Mouse (Mus musculus): ENCODE data around the gene Krt28.

The Krt28 gene

GRCm38 (mm10) chr11:99366791-99367190 lies 7.9 kb downstream of the Krt28 start:
- no peak for DNase-seq (ENCODE audit: low spot score in 2 of 2)

GRCm38 (mm10) chr11:99364412-99364811 lies 10.3 kb downstream of the Krt28 start:
- DNase-seq (ENCODE audit: low spot score in 2 of 2) = no peak

DNA sequence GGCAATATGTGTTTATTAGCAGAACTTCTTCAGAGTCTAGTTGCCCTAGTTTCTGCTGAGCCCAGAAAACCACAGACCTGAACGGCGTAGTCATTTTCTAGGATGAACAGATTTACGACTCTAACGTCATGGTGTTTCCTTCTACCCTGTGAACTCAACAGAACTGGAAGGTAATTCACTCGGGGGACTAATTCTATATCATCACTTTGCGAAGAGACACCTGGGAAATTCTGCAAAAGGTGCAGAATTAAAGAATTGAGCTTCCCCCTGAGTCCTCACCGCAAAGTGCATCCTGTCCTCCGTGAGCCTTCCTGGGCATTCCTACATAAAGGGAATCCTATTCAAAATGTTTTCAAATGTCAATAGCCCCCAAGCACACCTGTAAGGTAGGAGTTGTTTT lies 13.3 kb downstream of the Krt28 start:
- DNase-seq (ENCODE audit: low spot score in 2 of 2) = no peak

DNA sequence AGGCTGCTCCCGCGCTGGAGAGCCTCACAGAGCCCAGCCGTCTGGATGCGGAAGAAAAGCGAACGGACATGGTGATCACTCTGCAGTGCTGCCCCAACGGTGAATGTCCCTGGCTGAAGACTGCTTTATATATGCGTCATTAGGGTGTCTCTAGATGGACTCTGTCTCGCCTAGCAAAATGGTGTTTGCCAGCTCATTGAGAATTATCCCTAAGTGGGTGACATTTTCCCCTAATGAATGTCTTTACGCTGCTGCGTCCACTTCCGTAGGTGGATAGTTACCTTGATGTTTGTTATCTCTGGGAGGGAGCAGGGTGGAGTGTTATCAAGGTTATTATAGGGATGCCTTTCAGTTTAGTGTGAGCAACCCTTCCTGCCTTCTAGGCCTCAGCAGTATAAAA lies 23.7 kb downstream of the Krt28 start, which contains the start of gene Krt27:
Gene Krt27, minus strand, starts transcription at position 101 of the 400 bp plus-strand sequence.
- no peak for DNase-seq (ENCODE audit: low spot score in 2 of 2)

DNA sequence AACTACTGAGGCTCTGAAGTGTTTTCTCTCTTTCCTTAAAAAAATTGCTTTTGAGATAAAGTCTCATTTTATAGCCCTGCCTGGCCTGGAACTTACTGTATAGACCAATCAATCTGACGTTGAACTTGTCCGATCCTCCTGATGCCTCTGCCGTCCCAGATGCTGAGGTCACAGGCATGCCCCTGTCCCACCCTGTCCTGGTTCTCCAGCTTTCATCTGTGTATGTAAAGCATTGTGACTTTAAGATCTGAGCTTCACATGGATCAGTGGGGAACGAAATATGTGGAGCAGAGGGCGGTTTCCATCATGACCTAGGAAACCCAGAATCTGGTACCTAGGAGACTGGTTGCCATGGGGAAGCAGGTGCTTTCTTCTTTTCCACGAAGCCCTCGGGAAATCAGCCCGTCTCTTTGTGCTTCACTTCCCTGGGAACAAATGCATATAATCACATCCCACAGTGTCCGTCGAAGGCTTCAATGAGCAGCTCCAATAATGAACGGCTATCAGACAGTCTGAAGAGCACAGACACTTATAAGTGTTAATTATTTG lies 35.3 kb downstream of the Krt28 start:
- DNase-seq (ENCODE audit: low spot score in 2 of 2) = no peak

DNA sequence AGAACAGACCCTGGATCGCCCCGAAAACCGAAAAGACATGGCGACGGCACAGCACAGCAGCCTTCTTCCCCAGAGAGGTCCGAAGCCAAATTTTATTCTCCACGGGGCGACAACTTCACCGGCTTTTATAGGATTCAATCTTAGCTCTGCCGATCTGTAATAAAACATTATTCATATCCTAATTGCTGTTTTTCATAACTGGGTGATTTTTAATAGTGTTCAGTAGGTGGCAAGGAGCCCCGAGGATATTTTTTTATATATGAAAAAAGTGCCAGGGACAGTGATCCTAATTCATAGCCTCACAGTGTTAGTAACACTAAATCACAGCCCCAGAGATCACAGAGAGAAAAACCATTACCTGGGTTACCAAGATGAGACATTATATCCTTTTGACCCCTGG lies 36.8 kb downstream of the Krt28 start, which contains the start of gene Krt26:
Gene Krt26, minus strand, starts transcription at position 101 of the 400 bp plus-strand sequence.
- DNase-seq (ENCODE audit: low spot score in 2 of 2) = no peak

- DNase-seq (ENCODE audit: low spot score in 2 of 2) = no peak
These were observed 41.3 kb downstream of the Krt28 start for GRCm38 (mm10) chr11:99333426-99333825.

GRCm38 (mm10) chr11:99329655-99330054 lies 45.0 kb downstream of the Krt28 start:
- no peak for DNase-seq (ENCODE audit: low spot score in 2 of 2)

GRCm38 (mm10) chr11:99322851-99323250 lies 51.9 kb downstream of the Krt28 start, which contains the start of gene Krt25:
Gene Krt25 (minus strand): TSS chr11:99322951.
- no peak for DNase-seq (ENCODE audit: low spot score in 2 of 2)

DNA sequence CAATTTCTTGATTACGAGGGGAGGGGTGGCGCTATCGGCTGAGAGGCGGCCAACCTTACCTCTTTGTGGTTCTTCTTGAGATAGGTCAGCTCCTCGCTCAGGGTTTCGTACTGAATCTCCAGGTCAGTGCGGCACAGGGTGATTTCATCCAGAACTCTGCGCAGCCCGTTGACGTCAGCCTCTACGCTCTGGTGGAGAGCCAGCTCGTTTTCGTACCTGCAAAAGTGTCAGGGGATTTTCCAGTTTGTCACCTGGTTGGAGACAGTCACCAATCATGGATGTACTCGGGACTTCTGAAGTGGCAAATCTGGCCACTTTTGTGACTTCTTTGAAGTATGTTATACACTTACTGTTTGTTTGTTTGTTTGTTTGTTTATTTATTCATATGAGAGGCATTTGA lies 53.6 kb downstream of the Krt28 start:
- no peak for DNase-seq (ENCODE audit: low spot score in 2 of 2)

GRCm38 (mm10) chr11:99319127-99319526 lies 55.6 kb downstream of the Krt28 start:
- no peak for DNase-seq (ENCODE audit: low spot score in 2 of 2)

- DNase-seq (ENCODE audit: low spot score in 2 of 2) = no peak
These were observed 58.2 kb downstream of the Krt28 start for GRCm38 (mm10) chr11:99316543-99316942.
